Mouse (Mus musculus) bone marrow macrophage, adult 2 months (primary cell): ENCODE results near the gene Il17ra.

Source experiments
- CTCF ChIP-seq: IDR thresholded peaks from 2 replicates; pipeline ENCODE4 v1.5.1; 2012; ENCODE audit warnings: low read depth, mild to moderate bottlenecking, low read length, moderate library complexity
- POLR2A ChIP-seq: IDR thresholded peaks from 2 replicates; pipeline ENCODE4 v1.6.1; 2012; ENCODE audit warnings: mild to moderate bottlenecking, low read depth, low read length, borderline replicate concordance

GRCm38 (mm10) chr6:120489461-120489860, 26.4 kb downstream of the Il17ra start:
- no peak for TF ChIP-seq CTCF
- TF ChIP-seq POLR2A = no peak
